Mouse (Mus musculus) heart, postnatal 0 days (tissue): ENCODE measurements around the gene Jmjd7. TPM values are rescaled to one million over a fixed set of nuclear protein-coding genes. Genes with fewer than 3 reads are reported as not detected.

ENCODE experiments used
- ATAC-seq: fragments of 200-750 bp; cut with Nextera tagmentation; 2 replicates; pipeline ENCODE4 v1.8.0; 2017; ENCODE audit warnings: low read depth, moderate number of reproducible peaks, moderate library complexity; ENCODE audit not compliant: insufficient read depth
- DNase-seq: peaks from one replicate; pipeline ENCODE4 v3.0.0-alpha.2; 2016; ENCODE audit warnings: low spot score
- H3K27ac ChIP-seq: fragments of 300-500 bp; sonication (generic); 2 replicates; pipeline ENCODE4 v1.5.1; 2014; ENCODE audit warnings: low read depth, mild to moderate bottlenecking
- H3K27me3 ChIP-seq: fragments of 300-500 bp; sonication (generic); 2 replicates; pipeline ENCODE4 v1.6.1; 2014; ENCODE audit warnings: low read length, mixed read lengths; ENCODE audit not compliant: control insufficient read depth, insufficient read depth
- H3K36me3 ChIP-seq: fragments of 300-500 bp; sonication (generic); replicated peaks from 2 replicates; pipeline ENCODE4 v1.6.1; 2014; ENCODE audit warnings: low read length, mixed read lengths; ENCODE audit not compliant: control insufficient read depth, insufficient read depth
- H3K4me1 ChIP-seq: fragments of 300-500 bp; sonication (generic); 2 replicates; pipeline ENCODE4 v1.6.1; 2014; ENCODE audit warnings: antibody characterized with exemption; ENCODE audit not compliant: control insufficient read depth, insufficient read depth
- H3K4me2 ChIP-seq: fragments of 300-500 bp; sonication (generic); 2 replicates; pipeline ENCODE4 v1.6.1; 2014; ENCODE audit warnings: low read depth, mild to moderate bottlenecking, low read length, moderate library complexity
- H3K4me3 ChIP-seq: fragments of 300-500 bp; sonication (generic); 2 replicates; pipeline ENCODE4 v1.5.1; 2014; ENCODE audit warnings: low read depth, low read length
- H3K9ac ChIP-seq: fragments of 300-500 bp; sonication (generic); replicated peaks from 2 replicates; pipeline ENCODE4 v1.6.1; 2014; ENCODE audit warnings: low read depth, low read length, mixed read lengths
- H3K9me3 ChIP-seq: fragments of 300-500 bp; sonication (generic); replicated peaks from 2 replicates; pipeline ENCODE4 v1.6.1; 2016; ENCODE audit warnings: low read length; ENCODE audit not compliant: control insufficient read depth
- CTCF ChIP-seq: IDR thresholded peaks from 2 replicates; pipeline ENCODE4 v1.5.1; 2016; ENCODE audit warnings: antibody characterized with exemption, control low read depth, low read depth
- EP300 ChIP-seq: IDR thresholded peaks from 2 replicates; pipeline ENCODE4 v1.6.1; 2016; ENCODE audit warnings: antibody characterized with exemption, low read depth
- WGBS: fragments of 180-500 bp; shearing (Covaris S2); extraction: QIAGEN DNeasy Blood & Tissue Kit; methylation state at CpG from one replicate; pipeline ENCODE4 v1.1.7; 2014; 5-methylcytosine and 5-hydroxymethylcytosine counted together
- polyA plus RNA-seq: library from polyadenylated mRNA; unstranded; fragments of >200 nt; fragmentation: Nextera tagmentation; extraction: Ambion mirVana; gene quantifications from 2 replicates; pipeline ENCODE4 v1.2.1, GENCODE M21; 2015
- total RNA-seq: library from RNA; depleted of rRNA; stranded (reverse); fragments of >200 nt; gene quantifications from 2 replicates; pipeline ENCODE4 v1.2.3, GENCODE M21; 2014; ENCODE audit warnings: low replicate concordance

The Jmjd7 gene
- total and polyA plus RNA-seq, 2 experiments from 2014 or later = 14.1 to 20.3 TPM

DNA sequence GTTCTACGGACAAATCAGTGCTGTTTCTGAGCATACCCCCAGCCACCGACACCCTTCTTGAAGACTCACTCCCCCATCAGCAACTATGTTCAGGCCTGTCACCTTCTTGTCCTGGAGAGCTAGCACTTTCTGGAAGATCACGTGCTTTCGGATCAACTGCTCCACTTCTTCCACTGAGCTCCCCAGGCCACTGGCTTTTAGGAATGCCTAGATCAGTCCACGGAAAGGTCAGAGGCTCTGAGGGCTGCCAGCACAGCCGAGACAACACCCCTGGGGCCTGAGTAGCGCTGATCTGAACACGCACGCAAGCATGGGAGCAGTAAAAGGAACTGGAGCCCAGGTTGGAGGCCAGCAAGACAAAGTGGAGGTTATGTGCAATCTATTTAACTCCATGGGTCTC, 33.4 kb downstream of the Jmjd7 start:
- no peak for ATAC-seq
- WGBS = 71% methylated on average over 9 of the region's 9 CpGs
- H3K36me3 ChIP-seq = no peaks in the 10 kb centered on the region
- no peak for DNase-seq
- TF ChIP-seq CTCF = no peak
- peaks cover 3% of the 10 kb centered on the region; the same call in 1 of the 2 replicates for H3K27me3 ChIP-seq
- no peaks in the 10 kb centered on the region for H3K9me3 ChIP-seq
- H3K4me1 ChIP-seq = peaks cover 10% of the 10 kb centered on the region
- no peak overlapping the region for H3K4me2 ChIP-seq
- H3K27ac ChIP-seq = no peak overlapping the region
- no peak overlapping the region for H3K9ac ChIP-seq
- H3K4me3 ChIP-seq = no peak overlapping the region

DNA sequence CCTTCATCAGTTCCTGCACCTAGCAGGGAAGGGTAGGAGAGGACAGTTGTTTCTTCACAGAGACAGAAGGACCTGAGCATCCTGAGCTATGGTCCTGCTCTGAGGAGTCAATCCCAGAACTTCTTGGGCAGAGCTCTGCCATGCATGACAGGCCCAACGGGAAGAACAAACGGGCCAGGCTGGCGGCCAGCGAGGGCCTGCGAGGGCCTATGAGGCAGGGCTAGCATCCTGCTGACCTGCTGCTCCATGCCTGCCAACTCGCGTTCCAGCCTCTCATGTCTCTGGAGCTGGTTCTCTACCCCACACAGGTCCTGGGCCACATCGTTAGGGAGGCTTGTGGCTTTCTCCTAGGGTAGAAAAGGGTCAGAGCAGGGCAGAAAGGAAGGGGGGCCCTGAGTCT, 35.0 kb downstream of the Jmjd7 start:
- no peak for DNase-seq
- 81% methylated on average over 8 of the region's 8 CpGs for WGBS
- no peaks in the 10 kb centered on the region for H3K9me3 ChIP-seq
- no peaks in the 10 kb centered on the region for H3K36me3 ChIP-seq
- no peak overlapping the region for H3K27ac ChIP-seq
- H3K4me2 ChIP-seq = no peak overlapping the region
- no peak overlapping the region for H3K9ac ChIP-seq
- ATAC-seq = no peak
- no peaks in the 10 kb centered on the region; the same call in 1 of the 2 replicates for H3K4me1 ChIP-seq
- no peak overlapping the region for H3K4me3 ChIP-seq
- TF ChIP-seq CTCF = no peak
- TF ChIP-seq EP300 = no peak
- H3K27me3 ChIP-seq = peaks cover 3% of the 10 kb centered on the region; the same call in 1 of the 2 replicates

GRCm38 (mm10) chr2:120064639-120065038, 37.4 kb downstream of the Jmjd7 start:
- Histone ChIP-seq H3K27ac (no peak overlapping the region), H3K9me3 (no peaks in the 10 kb centered on the region), H3K36me3 (no peaks in the 10 kb centered on the region), H3K4me3 (no peak overlapping the region), H3K9ac (no peak overlapping the region), H3K4me2 (no peak overlapping the region), H3K4me1 (no peaks in the 10 kb centered on the region; the same call in 1 of the 2 replicates), H3K27me3 (peaks cover 3% of the 10 kb centered on the region; the same call in 1 of the 2 replicates)
- ATAC-seq (no peak), DNase-seq (no peak)
- 74% methylated on average over 6 of the region's 6 CpGs for WGBS
- TF ChIP-seq EP300 (no peak), CTCF (peak; percentile 28)

DNA sequence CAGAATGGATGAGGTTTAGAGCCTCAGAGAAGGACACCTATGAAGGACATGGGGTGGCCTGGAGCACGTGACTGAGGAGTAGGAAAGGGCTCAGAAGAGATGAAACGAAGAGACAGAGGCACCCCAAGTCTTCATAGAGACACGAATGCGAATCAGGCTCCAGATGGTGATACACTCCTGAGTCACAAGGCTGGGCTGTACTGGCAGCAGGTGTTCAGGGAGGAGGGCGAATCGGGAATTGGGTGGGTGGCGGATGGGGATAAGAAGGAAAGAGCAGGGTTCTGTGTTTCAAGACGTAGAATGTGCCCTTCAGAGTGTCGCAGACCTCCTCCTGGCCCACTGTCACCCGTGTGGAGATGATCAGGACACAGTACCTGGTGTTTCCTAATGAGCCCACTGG, 38.0 kb downstream of the Jmjd7 start:
- Histone ChIP-seq H3K4me3 (no peak overlapping the region), H3K27ac (no peak overlapping the region), H3K27me3 (peaks cover 3% of the 10 kb centered on the region; the same call in 1 of the 2 replicates), H3K9ac (no peak overlapping the region), H3K36me3 (no peaks in the 10 kb centered on the region), H3K9me3 (no peaks in the 10 kb centered on the region), H3K4me2 (no peak overlapping the region), H3K4me1 (no peaks in the 10 kb centered on the region; the same call in 1 of the 2 replicates)
- no peak for DNase-seq
- TF ChIP-seq CTCF (no peak), EP300 (no peak)
- 85% methylated on average over 10 of the region's 10 CpGs for WGBS
- no peak for ATAC-seq

- Histone ChIP-seq H3K4me3 (no peak overlapping the region), H3K4me2 (no peak overlapping the region), H3K27me3 (peaks cover 3% of the 10 kb centered on the region; the same call in 1 of the 2 replicates), H3K9me3 (no peaks in the 10 kb centered on the region), H3K27ac (no peak overlapping the region), H3K4me1 (no peaks in the 10 kb centered on the region; the same call in 1 of the 2 replicates), H3K36me3 (no peaks in the 10 kb centered on the region), H3K9ac (no peak overlapping the region)
- DNase-seq = no peak
- WGBS = 40% methylated on average over 3 of the region's 3 CpGs
- peak; percentile 21; the same call in 1 of the 2 replicates for ATAC-seq
- no peak for TF ChIP-seq CTCF
- TF ChIP-seq EP300 = no peak
These were observed 38.9 kb downstream of the Jmjd7 start for GRCm38 (mm10) chr2:120066224-120066623.
